Mouse (Mus musculus) olfactory bulb, adult 2 months (tissue): Measurements from ENCODE around the gene Rap1gap2.

Experiments used
- CTCF ChIP-seq: fragments of 200-500 bp; IDR thresholded peaks from 2 replicates; pipeline ENCODE4 v1.5.1; 2012; ENCODE audit warnings: low read depth, mild to moderate bottlenecking, low read length, moderate library complexity; ENCODE audit not compliant: insufficient read depth
- POLR2A ChIP-seq: fragments of 200-500 bp; IDR thresholded peaks from 2 replicates; pipeline ENCODE4 v1.6.1; 2012; ENCODE audit warnings: mild to moderate bottlenecking, low read depth, low read length, moderate library complexity; ENCODE audit not compliant: insufficient read depth

DNA sequence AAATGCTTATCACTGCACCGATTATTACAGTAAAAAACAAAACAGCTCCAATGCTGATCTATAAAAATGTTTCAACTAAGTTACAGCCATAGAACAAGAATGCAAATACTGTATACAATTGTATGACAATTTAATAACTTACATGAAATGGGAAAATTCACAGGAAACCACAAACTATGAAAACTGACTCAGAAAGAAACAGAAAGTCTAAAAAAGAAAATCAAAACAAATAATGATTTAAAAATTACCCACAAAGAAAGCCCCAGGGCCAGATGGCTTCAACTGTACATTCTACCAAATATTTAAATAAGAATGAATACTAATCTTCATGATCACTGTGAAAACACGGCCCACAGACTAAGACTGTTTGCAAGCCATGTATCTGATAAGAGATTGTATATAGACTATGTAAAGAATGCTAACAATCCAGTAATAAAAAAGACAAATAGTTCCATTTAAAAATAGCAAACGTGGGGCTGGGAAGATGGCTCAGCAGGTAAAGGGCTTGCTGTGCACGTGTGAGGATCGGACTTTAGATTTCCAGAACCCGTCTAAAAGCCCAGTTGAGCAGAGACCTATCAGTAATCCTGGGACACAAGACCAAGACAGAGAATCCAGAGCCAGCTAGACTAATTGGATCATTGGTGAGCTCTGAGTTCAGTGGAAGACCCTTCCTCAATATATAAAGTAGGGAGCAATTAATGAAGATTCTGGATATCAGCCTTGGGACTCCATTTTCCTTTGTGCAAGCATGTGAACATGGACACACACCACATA, 167.4 kb downstream of the Rap1gap2 start:
- TF ChIP-seq POLR2A (no peak), CTCF (no peak)
